Mouse (Mus musculus): ENCODE measurements around the gene Bcl2l10.

GRCm38 (mm10) chr9:75322099-75322885 is 25.3 kb upstream of the Bcl2l10 start:
- no peak for TF ChIP-seq CTCF (IDR thresholded peaks at IDR 0.05; ENCODE audit: low read depth, low read length)
- no peak for TF ChIP-seq POLR2A (IDR thresholded peaks at IDR 0.05; ENCODE audit: borderline replicate concordance, low read depth, low read length)

Data from bone marrow macrophage, adult 2 months (primary cell).